Mouse (Mus musculus): Measurements from ENCODE around the gene Rab43. TPM values are rescaled to one million over a fixed set of nuclear protein-coding genes. Genes with fewer than 3 reads are reported as not detected.

Rab43 gene
- polyA plus RNA-seq, 1 experiment from 2014 or later, result 8.9 TPM

DNA sequence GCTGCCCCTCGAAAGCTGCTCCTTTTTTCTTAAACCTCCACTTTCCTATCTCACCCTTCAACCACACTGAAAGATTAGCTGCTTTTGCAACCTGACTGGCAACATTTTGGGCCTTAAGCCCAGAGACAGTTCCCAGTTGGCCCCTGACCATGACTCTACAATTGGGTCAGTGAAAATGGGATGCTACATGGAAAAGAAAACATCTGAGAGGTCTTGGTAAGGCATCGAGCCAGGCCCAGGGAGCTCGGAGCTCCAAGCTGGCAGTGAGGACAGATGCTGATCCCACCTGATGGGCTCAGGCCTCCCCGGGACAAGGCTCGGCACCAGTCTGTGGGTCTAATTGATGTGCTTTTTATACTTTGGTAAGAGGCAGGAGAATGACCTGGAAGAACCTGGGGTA is 20.1 kb downstream of the Rab43 start:
- Histone ChIP-seq H3K4me2 (ENCODE audit: low read depth, low read length) (no peak overlapping the region), H3K27me3 (ENCODE audit: control insufficient read depth, insufficient read depth, low read length) (no peaks in the 10 kb centered on the region), H3K9ac (replicated peaks; ENCODE audit: low read depth, low read length) (no peak overlapping the region), H3K4me1 (ENCODE audit: control insufficient read depth, insufficient read depth, low read length) (peaks cover 3% of the 10 kb centered on the region; the same call in 1 of the 2 replicates), H3K36me3 (ENCODE audit: control insufficient read depth, insufficient read depth, low read length) (peaks cover 9% of the 10 kb centered on the region; the same call in 1 of the 2 replicates), H3K4me3 (ENCODE audit: low read depth, low read length) (no peak overlapping the region), H3K9me3 (ENCODE audit: control insufficient read depth, low read length) (no peaks in the 10 kb centered on the region), H3K27ac (ENCODE audit: low read depth, low read length) (no peak overlapping the region)
- ATAC-seq (ENCODE audit: low read depth), result no peak
- 96% methylated on average over 5 of the region's 5 CpGs for WGBS

GRCm38 (mm10) chr6:87790779-87791480 is 21.0 kb downstream of the Rab43 start:
- no peak overlapping the region for H3K4me3 ChIP-seq (ENCODE audit: low read depth, low read length)
- no peak for ATAC-seq (ENCODE audit: low read depth)
- H3K9me3 ChIP-seq (ENCODE audit: control insufficient read depth, low read length), result no peaks in the 10 kb centered on the region
- peaks cover 3% of the 10 kb centered on the region; the same call in 1 of the 2 replicates for H3K4me1 ChIP-seq (ENCODE audit: control insufficient read depth, insufficient read depth, low read length)
- H3K27ac ChIP-seq (ENCODE audit: low read depth, low read length), result no peak overlapping the region
- 74% methylated on average over 7 of the region's 7 CpGs for WGBS
- H3K36me3 ChIP-seq (ENCODE audit: control insufficient read depth, insufficient read depth, low read length), result peaks cover 9% of the 10 kb centered on the region; the same call in 1 of the 2 replicates
- no peak overlapping the region for H3K4me2 ChIP-seq (ENCODE audit: low read depth, low read length)
- no peak overlapping the region for H3K9ac ChIP-seq (replicated peaks; ENCODE audit: low read depth, low read length)
- no peaks in the 10 kb centered on the region for H3K27me3 ChIP-seq (ENCODE audit: control insufficient read depth, insufficient read depth, low read length)

- WGBS, result 95% methylated on average over 6 of the region's 6 CpGs
- H3K4me3 ChIP-seq (ENCODE audit: low read depth, low read length), result no peak overlapping the region
- no peak for ATAC-seq (ENCODE audit: low read depth)
- H3K4me1 ChIP-seq (ENCODE audit: control insufficient read depth, insufficient read depth, low read length), result peaks cover 3% of the 10 kb centered on the region; the same call in 1 of the 2 replicates
- H3K9me3 ChIP-seq (ENCODE audit: control insufficient read depth, low read length), result no peaks in the 10 kb centered on the region
- no peak overlapping the region for H3K27ac ChIP-seq (ENCODE audit: low read depth, low read length)
- H3K9ac ChIP-seq (replicated peaks; ENCODE audit: low read depth, low read length), result no peak overlapping the region
- H3K27me3 ChIP-seq (ENCODE audit: control insufficient read depth, insufficient read depth, low read length), result no peaks in the 10 kb centered on the region
- no peak overlapping the region for H3K4me2 ChIP-seq (ENCODE audit: low read depth, low read length)
- H3K36me3 ChIP-seq (ENCODE audit: control insufficient read depth, insufficient read depth, low read length), result peaks cover 9% of the 10 kb centered on the region; the same call in 1 of the 2 replicates
Measured at GRCm38 (mm10) chr6:87789791-87790190, 22.2 kb downstream of the Rab43 start.

GRCm38 (mm10) chr6:87788896-87789587 is 22.9 kb downstream of the Rab43 start:
- Histone ChIP-seq H3K4me1 (ENCODE audit: control insufficient read depth, insufficient read depth, low read length) (peaks cover 3% of the 10 kb centered on the region; the same call in 1 of the 2 replicates), H3K27ac (ENCODE audit: low read depth, low read length) (no peak overlapping the region), H3K9ac (replicated peaks; ENCODE audit: low read depth, low read length) (no peak overlapping the region), H3K9me3 (ENCODE audit: control insufficient read depth, low read length) (no peaks in the 10 kb centered on the region), H3K36me3 (ENCODE audit: control insufficient read depth, insufficient read depth, low read length) (peaks cover 9% of the 10 kb centered on the region; the same call in 1 of the 2 replicates), H3K4me3 (ENCODE audit: low read depth, low read length) (no peak overlapping the region), H3K4me2 (ENCODE audit: low read depth, low read length) (no peak overlapping the region), H3K27me3 (ENCODE audit: control insufficient read depth, insufficient read depth, low read length) (no peaks in the 10 kb centered on the region)
- peak; percentile 24; the same call in 1 of the 2 replicates for ATAC-seq (ENCODE audit: low read depth)
- WGBS, result 30% methylated on average over 5 of the region's 5 CpGs

- H3K27ac ChIP-seq (ENCODE audit: low read depth, low read length), result no peak overlapping the region
- peaks cover 3% of the 10 kb centered on the region; the same call in 1 of the 2 replicates for H3K4me1 ChIP-seq (ENCODE audit: control insufficient read depth, insufficient read depth, low read length)
- 94% methylated on average over 9 of the region's 9 CpGs for WGBS
- peaks cover 9% of the 10 kb centered on the region; the same call in 1 of the 2 replicates for H3K36me3 ChIP-seq (ENCODE audit: control insufficient read depth, insufficient read depth, low read length)
- no peak overlapping the region for H3K4me3 ChIP-seq (ENCODE audit: low read depth, low read length)
- no peaks in the 10 kb centered on the region for H3K9me3 ChIP-seq (ENCODE audit: control insufficient read depth, low read length)
- H3K27me3 ChIP-seq (ENCODE audit: control insufficient read depth, insufficient read depth, low read length), result no peaks in the 10 kb centered on the region
- no peak overlapping the region for H3K9ac ChIP-seq (replicated peaks; ENCODE audit: low read depth, low read length)
- ATAC-seq (ENCODE audit: low read depth), result no peak
- H3K4me2 ChIP-seq (ENCODE audit: low read depth, low read length), result no peak overlapping the region
Measured at GRCm38 (mm10) chr6:87788266-87788895, 23.6 kb downstream of the Rab43 start.

DNA sequence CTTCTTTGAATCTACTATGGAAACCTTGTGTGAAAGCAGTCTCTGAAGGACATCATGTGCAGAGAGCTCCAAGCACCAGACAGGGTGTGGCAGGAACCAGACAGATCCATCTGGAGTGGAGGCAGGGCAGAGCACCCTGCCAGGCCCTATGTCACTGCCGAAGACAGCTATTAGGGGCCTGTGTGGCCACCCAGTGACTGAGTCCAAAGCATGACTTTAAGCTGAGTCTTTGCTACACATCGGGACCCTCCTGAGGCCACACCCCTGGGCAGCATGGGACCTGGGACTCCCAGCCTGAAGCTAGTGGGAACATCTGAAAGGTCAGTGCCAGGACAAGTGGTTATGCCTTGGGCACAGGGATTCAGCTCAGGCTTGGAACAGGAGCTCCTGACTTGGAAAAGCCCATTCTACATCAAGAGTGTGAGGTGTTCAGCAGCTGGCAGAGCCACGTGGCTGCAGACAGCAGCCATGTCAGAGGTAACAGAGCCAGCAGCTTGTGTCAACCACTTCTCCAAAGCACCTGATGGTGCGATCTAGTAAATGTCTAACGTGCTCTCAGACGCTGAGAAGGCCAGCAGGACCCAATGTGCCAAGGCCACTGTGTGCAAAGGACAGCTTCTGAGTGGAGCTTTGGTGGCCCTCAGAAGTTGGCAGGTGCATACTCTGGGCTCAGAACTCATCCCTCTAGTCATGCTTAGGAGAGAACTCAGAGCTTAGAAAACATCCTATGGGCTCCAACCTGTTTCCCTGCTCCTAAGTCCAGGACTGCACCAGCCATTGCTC is 24.7 kb downstream of the Rab43 start:
- Histone ChIP-seq H3K27me3 (ENCODE audit: control insufficient read depth, insufficient read depth, low read length) (no peaks in the 10 kb centered on the region), H3K9ac (replicated peaks; ENCODE audit: low read depth, low read length) (no peak overlapping the region), H3K4me2 (ENCODE audit: low read depth, low read length) (no peak overlapping the region), H3K4me3 (ENCODE audit: low read depth, low read length) (no peak overlapping the region), H3K4me1 (ENCODE audit: control insufficient read depth, insufficient read depth, low read length) (peaks cover 3% of the 10 kb centered on the region; the same call in 1 of the 2 replicates), H3K27ac (ENCODE audit: low read depth, low read length) (no peak overlapping the region), H3K36me3 (ENCODE audit: control insufficient read depth, insufficient read depth, low read length) (peaks cover 9% of the 10 kb centered on the region; the same call in 1 of the 2 replicates), H3K9me3 (ENCODE audit: control insufficient read depth, low read length) (no peaks in the 10 kb centered on the region)
- 86% methylated on average over 6 of the region's 6 CpGs for WGBS
- no peak for ATAC-seq (ENCODE audit: low read depth)

- Histone ChIP-seq H3K4me2 (ENCODE audit: low read depth, low read length) (no peak overlapping the region), H3K27ac (ENCODE audit: low read depth, low read length) (no peak overlapping the region)
- WGBS, result 82% methylated on average over 5 of the region's 5 CpGs
Measured at GRCm38 (mm10) chr6:87786621-87787020, 25.3 kb downstream of the Rab43 start.

GRCm38 (mm10) chr6:87784033-87784432 is 27.9 kb downstream of the Rab43 start:
- ATAC-seq (ENCODE audit: low read depth), result no peak
- Histone ChIP-seq H3K9ac (replicated peaks; ENCODE audit: low read depth, low read length) (no peak overlapping the region), H3K36me3 (ENCODE audit: control insufficient read depth, insufficient read depth, low read length) (no peaks in the 10 kb centered on the region), H3K9me3 (ENCODE audit: control insufficient read depth, low read length) (no peaks in the 10 kb centered on the region), H3K4me3 (ENCODE audit: low read depth, low read length) (no peak overlapping the region), H3K4me1 (ENCODE audit: control insufficient read depth, insufficient read depth, low read length) (no peaks in the 10 kb centered on the region), H3K4me2 (ENCODE audit: low read depth, low read length) (no peak overlapping the region), H3K27ac (ENCODE audit: low read depth, low read length) (no peak overlapping the region), H3K27me3 (ENCODE audit: control insufficient read depth, insufficient read depth, low read length) (no peaks in the 10 kb centered on the region)
- 79% methylated on average over 8 of the region's 8 CpGs for WGBS

More at GRCm38 (mm10) chr6:87786621-87787020, 25.3 kb downstream of the Rab43 start:
- H3K27me3 ChIP-seq (ENCODE audit: control insufficient read depth, insufficient read depth, low read length), result no peaks in the 10 kb centered on the region
- 0 out of 2 replicates have a peak, but pooled peaks cover 3% of the 10 kb centered on the region for H3K36me3 ChIP-seq (ENCODE audit: control insufficient read depth, insufficient read depth, low read length)
- H3K9ac ChIP-seq (replicated peaks; ENCODE audit: low read depth, low read length), result no peak overlapping the region
- H3K4me1 ChIP-seq (ENCODE audit: control insufficient read depth, insufficient read depth, low read length), result peaks cover 3% of the 10 kb centered on the region; the same call in 1 of the 2 replicates
- ATAC-seq (ENCODE audit: low read depth), result no peak
- H3K9me3 ChIP-seq (ENCODE audit: control insufficient read depth, low read length), result no peaks in the 10 kb centered on the region
- no peak overlapping the region for H3K4me3 ChIP-seq (ENCODE audit: low read depth, low read length)

Data from neural tube, embryonic 14.5 days (tissue).